8 mouse cellular contexts compared by ENCODE assay signal in the genomic region with DNA sequence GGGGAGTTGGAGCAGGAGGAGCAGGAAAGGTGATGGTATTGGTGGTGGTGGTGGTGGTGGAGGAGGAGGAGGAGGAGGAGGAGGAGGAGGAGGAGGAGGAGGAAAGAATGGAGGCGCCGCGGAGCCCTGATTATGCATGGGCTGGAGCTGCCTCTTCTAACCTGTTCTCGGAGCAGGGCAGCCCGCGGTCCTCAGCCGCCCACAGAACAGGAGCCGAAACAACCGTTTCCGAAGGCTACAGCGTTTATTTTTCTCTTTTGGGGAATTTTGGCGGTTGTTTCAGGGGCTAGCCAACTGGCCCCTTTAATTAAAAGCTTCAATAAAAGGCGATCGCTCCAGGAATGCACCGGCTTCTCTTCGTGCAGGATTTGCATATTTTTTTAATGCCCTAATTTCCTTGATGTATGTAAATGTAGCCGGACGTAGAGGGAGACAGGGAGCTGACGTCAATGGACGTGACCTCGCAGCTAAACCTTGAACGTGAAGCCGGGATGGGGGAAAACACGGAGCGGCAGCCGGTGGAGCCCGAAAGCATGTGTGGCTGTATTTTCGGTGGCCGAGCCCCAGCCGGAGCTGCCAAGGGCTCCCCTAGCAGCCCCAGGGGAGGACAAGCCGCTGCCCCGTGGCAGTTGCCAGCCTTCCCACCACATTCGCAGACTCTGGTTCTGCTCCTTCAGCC.
A peak's percentile ranks its signal among the peaks of the same experiment; 100 is the strongest.
DNase-seq lines count a peak whose midpoint lies in the region; ATAC-seq and TF ChIP-seq lines count a peak whose summit lies in the region.

No protein-coding gene starts in this region.

- no peak overlapping the region for H3K9ac ChIP-seq in ES-E14 (ENCODE audit: insufficient read depth, low read depth, low read length, poor library complexity, severe bottlenecking)
- H3K9ac ChIP-seq in heart, embryonic 16.5 days (ENCODE audit: low read length): no peak overlapping the region
- peak overlapping the region; percentile 100 for H3K9ac ChIP-seq in midbrain, embryonic 14.5 days (replicated peaks; ENCODE audit: low read length)

- no peaks in the 10 kb centered on the region for H3K36me3 ChIP-seq in ES-E14 (ENCODE audit: control insufficient read depth, insufficient read depth, low read length, poor library complexity, severe bottlenecking)
- H3K36me3 ChIP-seq in heart, embryonic 16.5 days (ENCODE audit: control insufficient read depth, insufficient read depth): no peaks in the 10 kb centered on the region
- H3K36me3 ChIP-seq in midbrain, embryonic 14.5 days (ENCODE audit: control insufficient read depth, insufficient read depth, low read length): peaks cover 14% of the 10 kb centered on the region

- peak overlapping the region; percentile 46 to 67; a peak in 3 of 4 replicates for H3K4me3 ChIP-seq in ES-E14 (ENCODE audit: insufficient read depth in 1 of 2, low read depth in 1 of 2, low read length in 2 of 2, poor library complexity in 1 of 2, severe bottlenecking in 1 of 2)
- H3K4me3 ChIP-seq in heart, embryonic 16.5 days (ENCODE audit: low read length): peak overlapping the region; percentile 54
- H3K4me3 ChIP-seq in midbrain, embryonic 14.5 days (replicated peaks; ENCODE audit: low read depth, low read length): peak overlapping the region; percentile 86

- no peak for ATAC-seq in heart, embryonic 16.5 days (replicated peaks; ENCODE audit: extremely low read depth, insufficient read depth, low FRiP score)
- ATAC-seq in midbrain, embryonic 14.5 days (ENCODE audit: low FRiP score, low TSS enrichment): peak; percentile 38

- DNase-seq in 416B (ENCODE audit: low read depth): peak; percentile 98
- DNase-seq in ES-E14 (ENCODE audit: low read depth, low spot score): no peak
- DNase-seq in cerebellum, postnatal 25 days: peak; percentile 90 to 91
- DNase-seq in layer of hippocampus, adult 18-20 months (ENCODE audit: low spot score in 2 of 2): peak; percentile 73 to 85
- DNase-seq in midbrain, embryonic 14.5 days: peak; percentile 93
- no peak for DNase-seq in T-cell, adult 2 months (ENCODE audit: low spot score)
- DNase-seq in thymus, adult 18-20 months: no peak

- H3K27ac ChIP-seq in ES-E14 (ENCODE audit: insufficient read depth, low read depth, low read length, poor library complexity, severe bottlenecking): no peak overlapping the region
- no peak overlapping the region for H3K27ac ChIP-seq in heart, embryonic 16.5 days (ENCODE audit: low read length)
- H3K27ac ChIP-seq in midbrain, embryonic 14.5 days (replicated peaks; ENCODE audit: low read depth, low read length): peak overlapping the region; percentile 100

- peaks cover 2 to 3% of the 10 kb centered on the region in 2 experiments; a peak in 3 of 4 replicates for H3K4me1 ChIP-seq in ES-E14 (ENCODE audit: control insufficient read depth in 2 of 2, insufficient read depth in 2 of 2, low read length in 2 of 2, poor library complexity in 1 of 2)
- H3K4me1 ChIP-seq in heart, embryonic 16.5 days (ENCODE audit: control insufficient read depth, insufficient read depth, low read length): peaks cover 12% of the 10 kb centered on the region
- no peaks in the 10 kb centered on the region for H3K4me1 ChIP-seq in midbrain, embryonic 14.5 days (ENCODE audit: control insufficient read depth, insufficient read depth, low read length)

- peak overlapping the region; percentile 81 for H3K4me2 ChIP-seq in heart, embryonic 16.5 days (ENCODE audit: low read depth, low read length)
- peak overlapping the region; percentile 86 for H3K4me2 ChIP-seq in midbrain, embryonic 14.5 days (ENCODE audit: low read length)

- 1% methylated on average over 33 of the region's 33 CpGs for WGBS in heart, embryonic 16.5 days
- under 1% methylated on average over 33 of the region's 33 CpGs for WGBS in midbrain, embryonic 14.5 days

- H3K9me3 ChIP-seq in ES-E14 (ENCODE audit: control insufficient read depth, insufficient read depth, low read depth, low read length): no peaks in the 10 kb centered on the region
- H3K9me3 ChIP-seq in heart, embryonic 16.5 days (replicated peaks; ENCODE audit: control insufficient read depth, low read length): 0 out of 2 replicates have a peak, but pooled peaks cover 5% of the 10 kb centered on the region
- no peaks in the 10 kb centered on the region for H3K9me3 ChIP-seq in midbrain, embryonic 14.5 days (ENCODE audit: control insufficient read depth, low read length)

- peaks cover 66% of the 10 kb centered on the region for H3K27me3 ChIP-seq in heart, embryonic 16.5 days (ENCODE audit: control insufficient read depth, insufficient read depth, low read length)
- no peaks in the 10 kb centered on the region for H3K27me3 ChIP-seq in midbrain, embryonic 14.5 days (ENCODE audit: control insufficient read depth, insufficient read depth, low read length)

- in situ Hi-C loops in ES-E14 (cut with MboI; ENCODE audit: low sequenced_read_pairs in 2 of 2, unreplicated experiment in 2 of 2): loop anchor here in 1 of 2 experiments (10.0 kb wide), 1 partner anchor 615 kb away; no protein-coding TSS in a partner anchor

TF ChIP-seq in ES-E14, 5 proteins besides CTCF, POLR2A, EP300 and RAD21:
- no peak for TF ChIP-seq CHD2 (IDR thresholded peaks at IDR 0.05; ENCODE audit: low read depth, low read length)
- 0 out of 2 replicates have a peak, but pooled peaks have one; percentile 12 for TF ChIP-seq ZNF384 (IDR thresholded peaks at IDR 0.05; ENCODE audit: low read depth, low read length)

Comparison
In these comparisons a context has a peak if more than half of its experiments do, and no peak if none do; other contexts are left out.
1. DNase-seq: peak in 416B (single experiment), cerebellum, postnatal 25 days (2 of 2), layer of hippocampus, adult 18-20 months (2 of 2) and midbrain, embryonic 14.5 days (single experiment); none in ES-E14 (single experiment), T-cell, adult 2 months (single experiment) and thymus, adult 18-20 months (0 of 2).
2. Peak in every context shown above with its lines, with median percentiles within 50 percentile points of each other: H3K4me3 ChIP-seq.